In genomic region chr13:35208319-35208718, GRCm38 (mm10) we compare ENCODE assay signal across 19 mouse cellular contexts.
"Had no signal": no experiment of that assay in that cellular context is flagged by ENCODE, and none has a peak within 500 bp of the region (broad histone marks: within the 10 kb centered on the region; RNA-seq: fewer than 3 reads in every experiment).

No protein-coding gene starts in this region.

- H3K27me3 ChIP-seq: liver, embryonic 15.5 days; lung, embryonic 15.5 days; midbrain, embryonic 12.5 days; neural tube, embryonic 12.5 days; stomach, embryonic 15.5 days had no signal

- ATAC-seq: liver, postnatal 0 days; lung, postnatal 0 days; midbrain, embryonic 16.5 days had no signal

- H3K4me3 ChIP-seq: liver, embryonic 15.5 days; lung, embryonic 15.5 days; midbrain, embryonic 10.5 days; midbrain, embryonic 12.5 days; neural tube, embryonic 12.5 days; stomach, embryonic 15.5 days had no signal

- H3K27ac ChIP-seq: liver, embryonic 15.5 days; lung, embryonic 15.5 days; midbrain, embryonic 10.5 days; midbrain, embryonic 12.5 days; neural tube, embryonic 12.5 days; stomach, embryonic 15.5 days; stomach, postnatal 0 days had no signal

- H3K4me1 ChIP-seq: liver, embryonic 15.5 days; lung, embryonic 15.5 days; midbrain, embryonic 10.5 days; midbrain, embryonic 12.5 days; neural tube, embryonic 12.5 days; stomach, embryonic 15.5 days had no signal

- H3K36me3 ChIP-seq: liver, embryonic 15.5 days; lung, embryonic 15.5 days; midbrain, embryonic 10.5 days; midbrain, embryonic 12.5 days; neural tube, embryonic 12.5 days; stomach, embryonic 15.5 days had no signal

- DNase-seq: liver, postnatal 0 days; lung, adult 2 months; lung, postnatal 14 days; lung, postnatal 36 days; midbrain, embryonic 14.5 days; right cerebral cortex, postnatal 14 days; spleen, adult 18-20 months; thymus, adult 2 months; thymus, postnatal 25 days; thymus, postnatal 4 days had no signal

- H3K9ac ChIP-seq: liver, embryonic 15.5 days; liver, postnatal 0 days; lung, embryonic 15.5 days; midbrain, embryonic 12.5 days; neural tube, embryonic 12.5 days; stomach, embryonic 15.5 days had no signal

- H3K4me2 ChIP-seq: liver, embryonic 15.5 days; lung, embryonic 15.5 days; midbrain, embryonic 12.5 days; neural tube, embryonic 12.5 days; stomach, embryonic 15.5 days had no signal

- H3K9me3 ChIP-seq: liver, embryonic 15.5 days; lung, embryonic 15.5 days; midbrain, embryonic 10.5 days; midbrain, embryonic 12.5 days; neural tube, embryonic 12.5 days; stomach, embryonic 15.5 days had no signal
